ENCODE assay signal across 18 mouse cellular contexts in genomic region chr1:144319406-144319805, GRCm38 (mm10).
DNase-seq lines count a peak whose midpoint lies in the region; ATAC-seq lines count a peak whose summit lies in the region.
"Had no signal": no experiment of that assay in that cellular context is flagged by ENCODE, and none has a peak within 500 bp of the region (broad histone marks: within the 10 kb centered on the region; RNA-seq: fewer than 3 reads in every experiment).

No protein-coding gene starts in this region.

- peak; percentile 4 for DNase-seq in layer of hippocampus, adult 9-11 months
- DNase-seq in layer of hippocampus, postnatal 36 days = no peak
- DNase-seq in lung, postnatal 36 days = peak; percentile 62
- no peak for DNase-seq in lung, postnatal 4 days
- DNase-seq in splenic B cell, adult 2 months (ENCODE audit: low read depth, low spot score) = peak; percentile 39
- DNase-seq in left cerebral cortex, adult 9 months (ENCODE audit: low spot score in 2 of 2) = no peak
- DNase-seq: adrenal gland, postnatal 14 days; cerebellum, adult 18-20 months; cerebellum, postnatal 36 days; kidney, adult 8-10 months; kidney, postnatal 25 days; right cerebral cortex, postnatal 4 days; thymus, postnatal 4 days had no signal

- peak; percentile 42 to 60; a peak in 1 of 4 replicates for ATAC-seq in hematopoietic stem cell, adult 5-6 weeks (replicated peaks in 1 of 2; ENCODE audit: insufficient read depth in 1 of 2, low FRiP score in 2 of 2, low TSS enrichment in 1 of 2, low read depth in 1 of 2, poor library complexity in 2 of 2, severe bottlenecking in 2 of 2)
- ATAC-seq: activated CD4-positive, CD25-positive, alpha-beta regulatory T cell, adult 4 months; Patski had no signal

- no peaks in the 10 kb centered on the region for H3K27me3 ChIP-seq in splenic B cell, adult 2 months (ENCODE audit: control insufficient read depth, insufficient read depth, low read length, poor library complexity, severe bottlenecking)
- H3K27me3 ChIP-seq: midbrain, embryonic 12.5 days; neural tube, embryonic 12.5 days; Patski had no signal

- H3K36me3 ChIP-seq in splenic B cell, adult 2 months (ENCODE audit: control insufficient read depth, insufficient read depth, low read length, poor library complexity, severe bottlenecking) = no peaks in the 10 kb centered on the region
- H3K36me3 ChIP-seq: midbrain, embryonic 12.5 days; neural tube, embryonic 12.5 days had no signal

Comparison
In these comparisons a context has a peak if more than half of its experiments do, and no peak if none do; other contexts are left out.
1. DNase-seq: peak in layer of hippocampus, adult 9-11 months (single experiment), lung, postnatal 36 days (single experiment) and splenic B cell, adult 2 months (single experiment); none in layer of hippocampus, postnatal 36 days (0 of 2), lung, postnatal 4 days (0 of 2) and left cerebral cortex, adult 9 months (0 of 2).